ENCODE assay signal across 12 mouse cellular contexts in genomic region chr6:51006074-51006591, GRCm38 (mm10).
A peak's percentile ranks its signal among the peaks of the same experiment; 100 is the strongest.
DNase-seq lines count a peak whose midpoint lies in the region; ATAC-seq lines count a peak whose summit lies in the region.
"Had no signal": no experiment of that assay in that cellular context is flagged by ENCODE, and none has a peak within 500 bp of the region (broad histone marks: within the 10 kb centered on the region; RNA-seq: fewer than 3 reads in every experiment).

No protein-coding gene starts in this region.

- no peaks in the 10 kb centered on the region for H3K27me3 ChIP-seq in hindbrain, embryonic 13.5 days
- no peaks in the 10 kb centered on the region for H3K27me3 ChIP-seq in midbrain, embryonic 15.5 days (replicated peaks)

- H3K4me2 ChIP-seq in hindbrain, embryonic 13.5 days: no peak overlapping the region
- H3K4me2 ChIP-seq in midbrain, embryonic 15.5 days: 0 out of 2 replicates have a peak overlapping the region, but pooled peaks have one; percentile 13
- H3K4me2 ChIP-seq: heart, embryonic 11.5 days; liver, embryonic 11.5 days had no signal

- H3K9me3 ChIP-seq in hindbrain, embryonic 13.5 days: no peaks in the 10 kb centered on the region
- H3K9me3 ChIP-seq in midbrain, embryonic 15.5 days: no peaks in the 10 kb centered on the region
- H3K9me3 ChIP-seq: megakaryocyte, embryonic 14.5 days had no signal

- no peaks in the 10 kb centered on the region for H3K36me3 ChIP-seq in hindbrain, embryonic 13.5 days
- no peaks in the 10 kb centered on the region for H3K36me3 ChIP-seq in midbrain, embryonic 15.5 days (replicated peaks)

- DNase-seq in kidney, adult 9 months: peak; percentile 13
- no peak for DNase-seq in kidney, postnatal 14 days
- DNase-seq in embryo, embryonic 9.5 days (ENCODE audit: extremely low spot score): peak; percentile 40
- no peak for DNase-seq in lung, postnatal 4 days
- DNase-seq in adrenal gland, adult 18-20 months (ENCODE audit: low spot score in 2 of 2): no peak
- no peak for DNase-seq in ovary, adult 18-20 months (ENCODE audit: low spot score)

- peaks cover 10% of the 10 kb centered on the region; the same call in 1 of the 2 replicates for H3K4me1 ChIP-seq in hindbrain, embryonic 13.5 days (replicated peaks)
- H3K4me1 ChIP-seq in midbrain, embryonic 15.5 days: peaks cover 14% of the 10 kb centered on the region
- H3K4me1 ChIP-seq: megakaryocyte, embryonic 14.5 days had no signal

- H3K9ac ChIP-seq in hindbrain, embryonic 13.5 days: no peak overlapping the region
- H3K9ac ChIP-seq in midbrain, embryonic 15.5 days: no peak overlapping the region

- WGBS in hindbrain, embryonic 13.5 days: 53% methylated on average over 11 of the region's 11 CpGs
- WGBS in midbrain, embryonic 15.5 days: 15% methylated on average over 11 of the region's 11 CpGs

- H3K4me3 ChIP-seq in hindbrain, embryonic 13.5 days: no peak overlapping the region
- no peak overlapping the region for H3K4me3 ChIP-seq in midbrain, embryonic 15.5 days
- H3K4me3 ChIP-seq: erythroblast, embryonic 14.5 days; megakaryocyte, embryonic 14.5 days had no signal

- H3K27ac ChIP-seq in hindbrain, embryonic 13.5 days: peak overlapping the region; percentile 25
- peak overlapping the region; percentile 57 for H3K27ac ChIP-seq in midbrain, embryonic 15.5 days

- ATAC-seq in hindbrain, embryonic 13.5 days (ENCODE audit: low FRiP score): no peak
- ATAC-seq in midbrain, embryonic 15.5 days (replicated peaks): peak; percentile 72; the same call in 1 of the 2 replicates

Comparison
In these comparisons a context has a peak if more than half of its experiments do, and no peak if none do; other contexts are left out.
1. DNase-seq: peak in kidney, adult 9 months (single experiment) and embryo, embryonic 9.5 days (single experiment); none in kidney, postnatal 14 days (single experiment), lung, postnatal 4 days (0 of 2), adrenal gland, adult 18-20 months (0 of 2) and ovary, adult 18-20 months (single experiment).